Mouse (Mus musculus) CH12.LX (cell line): ENCODE results near the gene Il31. TPM values are rescaled to one million over a fixed set of nuclear protein-coding genes. Genes with fewer than 3 reads are reported as not detected.

Experiments used
- DNase-seq: peaks from one replicate; pipeline ENCODE4 v3.0.0-alpha.2; 2013; ENCODE audit errors: extremely low read depth
- H3K27ac ChIP-seq: 2 replicates; pipeline ENCODE4 v1.5.1; 2012; ENCODE audit warnings: low read depth, mild to moderate bottlenecking, control low read depth, moderate library complexity; ENCODE audit not compliant: insufficient read depth
- H3K27me3 ChIP-seq: replicated peaks from 2 replicates; pipeline ENCODE3; 2012; ENCODE audit warnings: inconsistent platforms
- H3K36me3 ChIP-seq, 2 experiments: replicated peaks in 1 of 2; 2 replicates each; pipeline versions ENCODE3 to v1.6.1; 2012; ENCODE audit warnings: inconsistent platforms in 1 of 2, low read length in 1 of 2, mild to moderate bottlenecking in 1 of 2, mixed read lengths in 1 of 2, moderate library complexity in 1 of 2; ENCODE audit not compliant: control insufficient read depth in 1 of 2, insufficient read depth in 1 of 2
- H3K4me1 ChIP-seq, 2 experiments: 2 replicates each; pipeline ENCODE4 v1.6.1; 2012; ENCODE audit warnings: inconsistent platforms in 1 of 2, moderate library complexity in 1 of 2; ENCODE audit not compliant: insufficient read depth in 2 of 2, control insufficient read depth in 1 of 2
- H3K4me2 ChIP-seq: 2 replicates; pipeline ENCODE4 v1.6.1; 2012; ENCODE audit warnings: low read depth, mild to moderate bottlenecking, control low read depth; ENCODE audit not compliant: poor library complexity, insufficient read depth, severe bottlenecking
- H3K4me3 ChIP-seq, 3 experiments: fragments of 150-350 bp in 1 of 3; sonication (generic) in 1 of 3; replicated peaks in 1 of 3; 2 replicates each; pipeline versions ENCODE3 to v1.5.1; 2011 to 2012; ENCODE audit warnings: low read depth in 2 of 3, low read length in 2 of 3, mild to moderate bottlenecking in 2 of 3, moderate library complexity in 2 of 3, control low read depth in 1 of 3, improper control_type of control experiment in 1 of 3, inconsistent platforms in 1 of 3, mixed read lengths in 1 of 3; ENCODE audit not compliant: poor library complexity in 1 of 3
- H3K79me2 ChIP-seq: replicated peaks from 2 replicates; pipeline ENCODE4 v1.6.1; 2012; ENCODE audit warnings: mild to moderate bottlenecking, moderate library complexity; ENCODE audit not compliant: control insufficient read depth, poor library complexity, insufficient read depth, severe bottlenecking; ENCODE audit errors: extremely low read depth
- H3K9ac ChIP-seq: 2 replicates; pipeline ENCODE4 v1.6.1; 2012; ENCODE audit warnings: low read depth, mild to moderate bottlenecking, control low read depth, moderate library complexity; ENCODE audit not compliant: insufficient read depth
- H3K9me3 ChIP-seq: replicated peaks from 2 replicates; pipeline ENCODE3; 2012; ENCODE audit warnings: low read length, inconsistent platforms, mixed read lengths
- CTCF ChIP-seq, 2 experiments: IDR thresholded peaks in 1 of 2; conservative IDR thresholded peaks in 1 of 2; 2 replicates each; pipeline ENCODE4 v1.5.1; 2011 to 2012; ENCODE audit warnings: low read depth in 2 of 2, low read length in 2 of 2, improper control_type of control experiment in 1 of 2, inconsistent platforms in 1 of 2, mild to moderate bottlenecking in 1 of 2, moderate library complexity in 1 of 2
- E2F4 ChIP-seq: IDR thresholded peaks from 2 replicates; pipeline ENCODE4 v1.6.1; 2011; ENCODE audit warnings: low read depth, low read length, improper control_type of control experiment; ENCODE audit not compliant: insufficient replicate concordance
- ETS1 ChIP-seq: conservative IDR thresholded peaks from 2 replicates; pipeline ENCODE4 v1.6.1; 2012; ENCODE audit warnings: low read depth, mild to moderate bottlenecking, inconsistent platforms, low read length, improper control_type of control experiment, moderate library complexity
- GABPA ChIP-seq: IDR thresholded peaks from 2 replicates; pipeline ENCODE4 v1.6.1; 2012; ENCODE audit warnings: low read depth, low read length, improper control_type of control experiment, inconsistent platforms; ENCODE audit not compliant: insufficient replicate concordance
- HCFC1 ChIP-seq: IDR thresholded peaks from 2 replicates; pipeline ENCODE4 v1.6.1; 2012; ENCODE audit warnings: low read depth, mild to moderate bottlenecking, inconsistent platforms, low read length, improper control_type of control experiment
- MAFK ChIP-seq: IDR thresholded peaks from 2 replicates; pipeline ENCODE4 v1.6.1; 2011; ENCODE audit warnings: low read length, improper control_type of control experiment; ENCODE audit not compliant: insufficient replicate concordance
- MEF2A ChIP-seq: IDR thresholded peaks from 2 replicates; pipeline ENCODE4 v1.6.1; 2014; ENCODE audit warnings: low read depth, mild to moderate bottlenecking, inconsistent platforms, low read length, improper control_type of control experiment, borderline replicate concordance
- MXI1 ChIP-seq: IDR thresholded peaks from 2 replicates; pipeline ENCODE4 v1.6.1; 2011; ENCODE audit warnings: mild to moderate bottlenecking, low read depth, low read length, improper control_type of control experiment
- NRF1 ChIP-seq: IDR thresholded peaks from 2 replicates; pipeline ENCODE4 v1.6.1; 2014; ENCODE audit warnings: low read depth, mild to moderate bottlenecking, inconsistent platforms, low read length, improper control_type of control experiment, moderate library complexity
- POLR2A ChIP-seq: IDR thresholded peaks from 2 replicates; pipeline ENCODE4 v1.6.1; 2011; ENCODE audit warnings: low read depth, mild to moderate bottlenecking, improper control_type of control experiment, low read length
- SIN3A ChIP-seq: IDR thresholded peaks from 2 replicates; pipeline ENCODE4 v1.6.1; 2012; ENCODE audit warnings: low read length, improper control_type of control experiment, inconsistent platforms
- TCF12 ChIP-seq: IDR thresholded peaks from 2 replicates; pipeline ENCODE4 v1.6.1; 2014; ENCODE audit warnings: low read depth, mild to moderate bottlenecking, inconsistent platforms, low read length, improper control_type of control experiment
- UBTF ChIP-seq: IDR thresholded peaks from 2 replicates; pipeline ENCODE4 v1.6.1; 2012; ENCODE audit warnings: low read depth, mild to moderate bottlenecking, inconsistent platforms, low read length, improper control_type of control experiment, moderate library complexity
- USF1 ChIP-seq: IDR thresholded peaks from 2 replicates; pipeline ENCODE4 v1.6.1; 2014; ENCODE audit warnings: low read depth, mild to moderate bottlenecking, inconsistent platforms, low read length, improper control_type of control experiment
- ZKSCAN1 ChIP-seq: IDR thresholded peaks from 2 replicates; pipeline ENCODE4 v1.6.1; 2012; ENCODE audit warnings: low read depth, inconsistent platforms, low read length, improper control_type of control experiment, borderline replicate concordance
- ZMIZ1 ChIP-seq: IDR thresholded peaks from 2 replicates; pipeline ENCODE4 v1.6.1; 2012; ENCODE audit warnings: low read depth, mild to moderate bottlenecking, inconsistent platforms, low read length, improper control_type of control experiment
- ZNF384 ChIP-seq: IDR thresholded peaks from 2 replicates; pipeline ENCODE4 v1.6.1; 2012; ENCODE audit warnings: low read depth, low read length, improper control_type of control experiment, inconsistent platforms
- dilution Hi-C: fragments of 300-500 bp; cut with MboI; formaldehyde crosslinking; loops from 2 replicates; pipeline ENCODE4 v1.14.3; 2020; ENCODE audit warnings: low sequenced_read_pairs; ENCODE audit not compliant: extremely low pct_unique_long_range_greater_than_20kb, extremely low pct_ligation_motif_present
- in situ Hi-C: fragments of 300-500 bp; cut with MboI; formaldehyde crosslinking; loops from 3 replicates; pipeline ENCODE4 v1.14.3; 2019; ENCODE audit warnings: low sequenced_read_pairs, low pct_ligation_motif_present, low pct_unique_long_range_greater_than_20kb, mixed read lengths
- polyA plus RNA-seq: library from polyadenylated mRNA; unstranded; fragments of >175 nt; gene quantifications from 2 replicates; pipeline ENCODE4 v1.2.1, GENCODE M21; 2012; ENCODE audit warnings: low read depth; ENCODE audit not compliant: insufficient read length
- total RNA-seq, 2 experiments: library from RNA; depleted of rRNA; stranded (reverse); fragments of 300-350 nt in 1 of 2; fragments of >200 nt in 1 of 2; gene quantifications; 2 replicates each; pipeline ENCODE4 v1.2.3; 2012 to 2014

Il31 gene
- total and polyA plus RNA-seq, 3 experiments = not detected

DNA sequence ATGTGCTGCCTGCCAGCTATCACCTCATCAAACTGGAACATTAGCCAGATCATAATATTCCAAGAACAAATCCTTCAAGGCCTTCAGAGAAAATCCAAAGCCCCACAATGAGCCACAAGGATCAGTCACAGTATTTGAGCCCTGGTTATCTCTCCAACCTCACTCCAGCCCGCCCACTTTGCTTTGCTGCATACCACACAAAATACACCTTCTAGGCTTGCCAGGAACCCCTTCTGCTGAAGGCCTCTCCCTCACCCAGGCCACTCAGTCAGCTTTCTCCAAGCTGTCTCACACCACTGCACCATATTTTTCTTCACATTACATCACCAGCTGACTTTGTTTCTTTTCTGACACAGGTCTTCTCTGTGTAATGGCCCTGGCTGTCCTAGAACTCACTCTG, 32.9 kb upstream of the Il31 start:
- Histone ChIP-seq H3K27me3 (no peaks in the 10 kb centered on the region), H3K4me2 (no peak overlapping the region), H3K9me3 (no peaks in the 10 kb centered on the region), H3K4me3 (no peak overlapping the region), H3K79me2 (no peaks in the 10 kb centered on the region; the same call in none of the 2 replicates), H3K4me1 (peaks cover 3 to 22% of the 10 kb centered on the region in 2 experiments), H3K36me3 (peaks cover 9 to 62% of the 10 kb centered on the region in 2 experiments), H3K9ac (no peak overlapping the region), H3K27ac (no peak overlapping the region)
- in situ Hi-C loops (no loop called here), dilution Hi-C loops (no loop called here)
- DNase-seq = no peak
- TF ChIP-seq HCFC1 (no peak), CTCF (conservative IDR thresholded peaks at IDR 0.05 in 1 of 2, IDR thresholded peaks at IDR 0.05 in 1 of 2; ENCODE audit: low read depth in 2 of 2, low read length in 2 of 2) (no peak), ETS1 (no peak), ZKSCAN1 (no peak), USF1 (no peak), UBTF (no peak), MEF2A (no peak), MAFK (no peak), GABPA (no peak), ZMIZ1 (no peak), E2F4 (no peak), TCF12 (no peak), ZNF384 (no peak), MXI1 (no peak)

DNA sequence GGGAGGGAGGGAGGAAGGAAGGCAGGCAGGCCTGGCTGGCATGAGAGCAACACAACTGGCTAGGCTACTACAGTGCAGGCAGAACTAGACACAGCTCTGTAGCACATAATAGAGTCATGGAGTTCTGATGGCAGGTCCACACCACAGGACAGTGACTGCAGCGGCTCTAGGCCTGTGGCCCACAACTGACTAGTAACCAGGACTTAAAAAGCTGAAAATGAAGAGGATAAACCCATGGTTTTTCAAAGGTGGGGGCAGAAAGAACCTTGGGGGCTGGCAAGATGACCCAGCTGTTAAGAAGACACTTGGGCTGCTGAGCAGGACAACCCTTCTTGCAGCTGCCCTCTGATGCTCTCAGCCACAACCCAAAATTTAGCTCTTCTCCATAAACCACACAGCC, 32.3 kb upstream of the Il31 start:
- no peak for TF ChIP-seq MEF2A
- TF ChIP-seq SIN3A = no peak
- TF ChIP-seq NRF1 = no peak
- TF ChIP-seq POLR2A = no peak
- TF ChIP-seq, all 38 proteins: peak for 0
- Histone ChIP-seq H3K27me3 (no peaks in the 10 kb centered on the region), H3K79me2 (no peaks in the 10 kb centered on the region; the same call in none of the 2 replicates), H3K9ac (no peak overlapping the region), H3K4me2 (no peak overlapping the region), H3K9me3 (no peaks in the 10 kb centered on the region), H3K4me3 (no peak overlapping the region), H3K4me1 (peaks cover 3 to 28% of the 10 kb centered on the region in 2 experiments), H3K36me3 (peaks cover 13 to 62% of the 10 kb centered on the region in 2 experiments), H3K27ac (no peak overlapping the region)
- DNase-seq = no peak
- in situ Hi-C loops = no loop called here
- dilution Hi-C loops = no loop called here
